Mouse (Mus musculus) cerebellum, postnatal 25 days (tissue): ENCODE data around the gene Kcnb1.

Experiments
- DNase-seq, 2 experiments: peaks; one replicate each; pipeline ENCODE4 v3.0.0; 2021; ENCODE audit warnings: mixed read lengths in 2 of 2

The Kcnb1 gene

GRCm38 (mm10) chr2:167162516-167163021 lies 27.4 kb downstream of the Kcnb1 start:
- peak in 1 of 2 experiments; percentile 20 for DNase-seq

GRCm38 (mm10) chr2:167159721-167160120 lies 30.2 kb downstream of the Kcnb1 start:
- DNase-seq: no peak

- no peak for DNase-seq
These were observed 31.2 kb downstream of the Kcnb1 start for GRCm38 (mm10) chr2:167158780-167159179.

DNA sequence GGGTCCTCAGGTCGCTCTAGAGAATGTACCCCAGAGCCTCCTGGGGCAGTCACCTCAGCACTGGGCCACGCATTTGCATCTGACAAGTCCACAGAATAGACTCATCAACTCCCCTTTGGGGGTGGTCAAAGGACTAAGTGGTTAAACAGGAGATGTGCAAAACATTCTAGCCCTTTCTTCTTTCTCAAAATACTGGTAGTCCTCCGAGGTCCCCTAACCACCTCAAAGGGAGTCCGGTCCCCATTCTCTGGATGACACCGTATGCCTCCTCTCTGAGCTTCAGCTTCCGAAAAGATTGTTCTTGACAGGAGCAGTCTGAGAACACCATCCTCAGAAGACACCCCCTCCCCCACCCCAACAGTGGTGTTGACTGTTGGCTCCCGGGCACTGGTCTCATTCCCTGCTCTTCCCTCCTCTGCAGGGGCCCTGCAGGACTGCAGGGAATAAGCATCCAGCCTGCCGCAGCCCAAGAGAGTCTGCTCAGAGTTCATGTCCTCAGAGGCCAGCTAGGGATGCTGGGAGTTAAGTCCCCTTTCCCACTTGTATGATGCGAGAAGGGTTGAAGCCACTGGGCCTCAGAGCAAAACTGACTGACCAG lies 33.7 kb downstream of the Kcnb1 start:
- DNase-seq: no peak

GRCm38 (mm10) chr2:167155541-167155973 lies 34.4 kb downstream of the Kcnb1 start:
- DNase-seq: no peak

DNA sequence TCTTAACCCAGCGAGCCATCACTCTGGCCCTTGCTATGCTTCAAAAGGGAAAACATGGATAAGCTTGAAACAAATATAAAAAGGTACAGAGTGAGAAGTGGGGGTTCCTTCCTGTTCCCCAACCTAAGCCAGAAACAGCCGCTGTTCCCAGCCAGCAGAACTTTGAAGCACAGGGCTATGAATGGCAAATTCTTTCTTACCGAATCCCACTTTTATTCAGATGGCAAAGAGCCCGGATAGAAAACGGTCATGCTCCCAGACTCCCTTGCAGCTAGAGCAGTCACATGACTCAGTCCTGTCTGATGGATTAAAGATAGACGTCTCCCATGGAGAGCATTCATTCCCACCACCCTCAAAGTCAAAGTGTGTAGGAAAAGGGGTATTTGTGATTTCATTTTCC lies 39.1 kb downstream of the Kcnb1 start:
- DNase-seq: no peak

GRCm38 (mm10) chr2:167150135-167150534 lies 39.8 kb downstream of the Kcnb1 start:
- DNase-seq: no peak

GRCm38 (mm10) chr2:167149035-167149434 lies 40.9 kb downstream of the Kcnb1 start:
- no peak for DNase-seq

DNA sequence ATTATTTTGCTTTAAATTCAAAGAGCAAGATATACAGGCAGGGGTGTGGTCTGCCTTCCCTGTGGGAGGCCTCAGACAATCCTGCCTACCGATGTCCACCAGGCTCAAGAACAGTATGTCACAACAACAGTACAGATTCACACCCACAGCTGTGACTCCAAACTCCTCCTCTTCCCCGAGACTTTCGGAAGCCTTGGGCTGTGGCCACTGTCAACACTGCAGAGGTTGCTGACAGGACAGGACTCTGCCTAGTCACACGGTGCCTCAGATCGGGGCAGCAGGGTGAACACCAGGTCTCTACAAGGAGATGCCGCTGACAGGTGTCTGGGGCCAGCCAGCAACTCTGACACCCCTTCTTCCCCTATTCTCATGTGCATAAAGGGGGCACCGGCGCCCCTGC lies 42.2 kb downstream of the Kcnb1 start:
- DNase-seq: no peak

GRCm38 (mm10) chr2:167145904-167146303 lies 44.1 kb downstream of the Kcnb1 start:
- no peak for DNase-seq

GRCm38 (mm10) chr2:167144439-167145307 lies 45.3 kb downstream of the Kcnb1 start:
- DNase-seq: no peak

DNA sequence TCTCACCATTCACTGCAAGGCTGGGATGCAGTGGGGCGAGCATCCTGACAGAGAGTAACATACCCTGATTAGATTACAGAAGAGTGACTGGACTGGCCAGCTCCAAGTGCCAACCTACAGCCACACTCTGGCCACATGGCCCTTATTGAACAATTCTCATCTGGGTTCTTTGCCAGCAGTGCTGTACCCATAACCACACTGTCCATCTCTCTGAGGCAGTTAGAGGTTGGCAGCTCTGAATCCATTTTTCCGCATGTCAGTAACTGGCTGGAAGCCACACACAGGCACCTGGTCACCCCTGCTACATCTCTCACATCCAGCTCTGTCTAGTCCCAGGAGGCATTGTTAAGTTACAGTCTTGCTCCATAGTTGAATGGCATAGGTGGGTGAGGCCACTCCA lies 46.0 kb downstream of the Kcnb1 start:
- no peak for DNase-seq

GRCm38 (mm10) chr2:167142282-167142681 lies 47.7 kb downstream of the Kcnb1 start:
- DNase-seq: no peak

DNA sequence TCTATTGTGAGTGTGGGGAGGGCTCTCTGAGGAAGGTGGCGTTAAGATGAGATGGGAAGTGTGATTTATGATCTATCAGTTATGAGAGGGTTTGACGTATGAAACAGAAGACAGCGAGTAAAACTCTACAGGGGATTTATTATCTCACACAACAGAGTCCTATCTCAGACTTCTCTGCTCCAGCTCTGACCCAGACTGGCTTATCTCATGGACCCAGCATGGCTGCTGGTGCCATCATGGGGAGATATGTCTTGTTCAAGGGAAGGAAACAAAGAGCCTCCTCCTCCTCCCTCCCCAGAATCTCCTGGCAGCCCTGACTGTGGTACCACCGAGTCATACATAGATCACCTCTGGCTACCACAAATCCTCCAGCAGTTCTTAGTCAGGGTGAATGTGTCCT lies 48.1 kb downstream of the Kcnb1 start:
- DNase-seq: no peak

- no peak for DNase-seq
These were observed 50.1 kb downstream of the Kcnb1 start for GRCm38 (mm10) chr2:167139801-167140269.

DNA sequence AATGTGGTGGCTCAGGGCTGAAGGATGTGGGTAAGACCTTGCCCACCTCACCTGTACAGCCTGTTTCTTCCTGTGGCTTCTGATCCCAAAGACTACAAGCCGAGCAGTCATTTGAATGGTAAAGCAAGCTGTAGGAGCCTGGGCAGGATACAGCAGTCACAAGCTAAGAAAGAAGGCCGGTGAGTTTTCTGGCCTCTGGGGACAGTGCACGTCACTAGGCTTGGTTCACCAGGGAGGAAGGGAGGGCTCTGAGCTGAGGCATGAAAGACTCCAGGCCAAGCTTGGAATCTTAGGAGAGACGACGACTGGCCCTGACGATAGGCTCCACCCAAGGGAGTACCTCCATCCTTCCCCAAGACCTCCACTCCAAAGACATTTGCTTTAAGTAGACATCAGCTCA lies 51.3 kb downstream of the Kcnb1 start:
- no peak for DNase-seq

- DNase-seq: peak; percentile 40 to 63
These were observed 53.0 kb downstream of the Kcnb1 start for GRCm38 (mm10) chr2:167136909-167137308.

DNA sequence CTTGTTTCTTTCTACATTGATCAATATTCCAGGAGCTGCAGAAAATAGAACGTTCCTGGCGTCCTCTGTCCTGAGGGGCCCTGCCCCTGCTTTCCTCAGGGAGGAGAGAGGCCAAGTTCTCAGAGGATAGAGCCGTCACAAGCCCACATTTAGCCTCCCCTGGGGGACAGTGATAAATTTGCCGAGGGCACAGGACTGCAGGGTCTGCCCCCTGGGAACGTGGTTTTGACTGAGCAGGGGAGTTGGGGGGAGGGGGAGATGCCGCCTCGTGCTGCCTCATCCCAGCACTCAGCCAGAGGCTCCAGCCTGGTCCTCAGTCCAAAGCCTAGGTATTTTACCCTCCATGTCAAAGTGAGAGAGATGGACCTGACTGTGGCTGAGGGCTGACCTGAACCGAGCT lies 57.9 kb downstream of the Kcnb1 start:
- no peak for DNase-seq

- no peak for DNase-seq
These were observed 59.7 kb downstream of the Kcnb1 start for GRCm38 (mm10) chr2:167130050-167130770.

GRCm38 (mm10) chr2:167129608-167129955 lies 60.4 kb downstream of the Kcnb1 start:
- no peak for DNase-seq

- DNase-seq: no peak
These were observed 61.0 kb downstream of the Kcnb1 start for GRCm38 (mm10) chr2:167128699-167129607.

- no peak for DNase-seq
These were observed 62.6 kb downstream of the Kcnb1 start for GRCm38 (mm10) chr2:167127404-167127803.
